ENCODE assay signal across 8 mouse cellular contexts in genomic region chr9:77083221-77083620, GRCm38 (mm10). TPM values are rescaled to one million over a fixed set of nuclear protein-coding genes. Genes with fewer than 3 reads are reported as not detected.
"Had no signal": no experiment of that assay in that cellular context is flagged by ENCODE, and none has a peak within 500 bp of the region (broad histone marks: within the 10 kb centered on the region; RNA-seq: fewer than 3 reads in every experiment).

No protein-coding gene starts in this region.

RNA-seq across cellular contexts. Expression of gene Tinag, which starts 37.6 kb away (rescaled TPM):
- polyA plus RNA-seq: forebrain, postnatal 0 days; heart, adult 2 months; heart, embryonic 11.5 days; heart, postnatal 0 days; hindbrain, embryonic 13.5 days; hindbrain, embryonic 15.5 days; liver, adult 2 months; liver, embryonic 12.5 days had no signal
